Mouse (Mus musculus): ENCODE data around the gene Iapp. TPM values are rescaled to one million over a fixed set of nuclear protein-coding genes. Genes with fewer than 3 reads are reported as not detected.

Gene Iapp
- not detected for total RNA-seq (2023)

GRCm38 (mm10) chr6:142298098-142298497 is at the start of gene Iapp:
Gene Iapp (plus strand): TSS chr6:142298423.

GRCm38 (mm10) chr6:142322881-142323280 is 24.7 kb downstream of the Iapp start, which contains the start of gene Slco1a5:
Gene Slco1a5 (minus strand): TSS chr6:142322981.

GRCm38 (mm10) chr6:142345440-142346038 is 47.3 kb downstream of the Iapp start, which contains the start of gene Pyroxd1:
Gene Pyroxd1 (plus strand): TSS chr6:142345654.

Other genes starting within 250 kb of the Iapp start
- not detected for gene Slco1a6, start 89.9 kb upstream of the Iapp start, total RNA-seq (2023)
- not detected for gene Slco1a5, start 24.6 kb downstream of the Iapp start, total RNA-seq (2023)
- gene Pyroxd1, start 47.2 kb downstream of the Iapp start, total RNA-seq (2023): 10 to 100 TPM; 20.5 to 23.0 TPM
- 10 to 100 TPM; 36.0 to 53.3 TPM for gene Recql, start 88.7 kb downstream of the Iapp start, total RNA-seq (2023)
- gene Golt1b, start 88.8 kb downstream of the Iapp start, total RNA-seq (2023): 10 to 100 TPM; 20.0 to 20.5 TPM
- under 1 TPM in 1 of 2 experiments, not detected in 1; 0.64 TPM for gene Spx, start 115.0 kb downstream of the Iapp start, total RNA-seq (2023)
- gene Gys2, start 174.7 kb downstream of the Iapp start, total RNA-seq (2023): not detected
- under 1 TPM in 1 of 2 experiments, not detected in 1; 0.95 TPM for gene Ldhb, start 209.5 kb downstream of the Iapp start, total RNA-seq (2023)

All from B cell, adult 67 days (primary cell).